Mouse (Mus musculus) left cerebral cortex, adult 2 months (tissue): ENCODE data around the gene Prpsap1. TPM values are rescaled to one million over a fixed set of nuclear protein-coding genes. Genes with fewer than 3 reads are reported as not detected.
"Not testable (repeated sequence)": the region's sequence is repeated elsewhere in the genome, so short reads cannot be mapped to it uniquely, and the experiment has no call there.

Source experiments
- DNase-seq, 2 experiments: peaks; one replicate each; pipeline ENCODE4 v3.0.0; 2021 to 2022; ENCODE audit warnings: low spot score in 2 of 2, mixed read lengths in 1 of 2; ENCODE audit errors: extremely low spot score in 1 of 2
- H3K27ac ChIP-seq: fragments of 200-600 bp; 2 replicates; pipeline ENCODE4 v1.8.1; 2022
- H3K4me3 ChIP-seq: fragments of 200-600 bp; 2 replicates; pipeline ENCODE4 v1.8.1; 2022
- CTCF ChIP-seq: fragments of 200-600 bp; IDR thresholded peaks from 2 replicates; pipeline ENCODE4 v1.8.1; 2022; ENCODE audit warnings: antibody characterized with exemption, mild to moderate bottlenecking, moderate library complexity
- intact Hi-C: fragments of 180-260 bp; cut with DNase I; formaldehyde crosslinking; loops from one replicate; pipeline ENCODE4 v1.15.1; 2025
- total RNA-seq, 2 experiments: library from RNA; stranded (reverse); gene quantifications; 2 replicates each; pipeline ENCODE4 v1.2.3; 2021

Gene Prpsap1
- total RNA-seq, 2 experiments from 2014 or later = 78.3 to 85.6 TPM

DNA sequence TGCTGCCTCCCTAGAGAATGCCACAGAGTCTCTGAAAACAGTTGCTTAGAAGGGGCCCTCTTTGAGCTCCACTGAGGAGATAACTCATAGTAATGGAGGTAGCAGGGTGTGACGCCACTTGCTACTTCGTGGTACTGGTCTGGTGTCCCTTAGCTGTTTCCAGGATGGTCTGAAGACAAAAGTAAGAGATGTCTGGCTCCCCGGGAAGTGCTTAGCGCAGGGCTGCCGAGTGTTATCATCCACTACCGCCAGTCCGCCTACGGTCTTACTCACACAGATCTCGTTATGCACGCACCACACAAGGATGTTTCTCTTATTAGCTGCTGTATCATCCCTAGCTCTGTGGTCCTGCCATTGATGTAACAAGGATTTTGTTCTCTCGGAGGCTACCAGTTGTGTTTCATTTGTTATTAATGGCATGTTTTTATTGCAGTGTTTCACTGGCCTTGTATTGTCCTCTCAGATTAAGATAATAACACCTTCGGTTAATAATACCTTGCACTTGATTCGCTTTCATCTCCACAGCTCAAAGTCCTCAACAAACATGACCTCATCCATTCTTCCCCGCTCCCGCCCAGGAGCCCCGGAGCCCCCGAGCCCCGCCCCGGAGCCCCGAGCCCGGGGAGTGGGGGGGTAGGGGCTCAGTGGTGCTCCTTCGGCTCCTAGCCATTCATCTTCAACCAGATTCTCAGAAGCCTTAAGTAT, 63.1 kb downstream of the Prpsap1 start:
- H3K4me3 ChIP-seq = no peak overlapping the region
- H3K27ac ChIP-seq = no peak overlapping the region
- TF ChIP-seq CTCF = no peak
- DNase-seq = no peak
- intact Hi-C loops = no loop called here

- TF ChIP-seq CTCF = no peak
- no peak for DNase-seq
- Histone ChIP-seq H3K4me3 (no peak overlapping the region), H3K27ac (no peak overlapping the region)
- intact Hi-C loops = no loop called here
Measured at GRCm38 (mm10) chr11:116429862-116430613, 64.0 kb downstream of the Prpsap1 start.

- TF ChIP-seq CTCF = no peak
- Histone ChIP-seq H3K27ac (no peak overlapping the region), H3K4me3 (no peak overlapping the region)
- intact Hi-C loops = no loop called here
- DNase-seq = no peak
Measured at GRCm38 (mm10) chr11:116428872-116429859, 64.8 kb downstream of the Prpsap1 start.

DNA sequence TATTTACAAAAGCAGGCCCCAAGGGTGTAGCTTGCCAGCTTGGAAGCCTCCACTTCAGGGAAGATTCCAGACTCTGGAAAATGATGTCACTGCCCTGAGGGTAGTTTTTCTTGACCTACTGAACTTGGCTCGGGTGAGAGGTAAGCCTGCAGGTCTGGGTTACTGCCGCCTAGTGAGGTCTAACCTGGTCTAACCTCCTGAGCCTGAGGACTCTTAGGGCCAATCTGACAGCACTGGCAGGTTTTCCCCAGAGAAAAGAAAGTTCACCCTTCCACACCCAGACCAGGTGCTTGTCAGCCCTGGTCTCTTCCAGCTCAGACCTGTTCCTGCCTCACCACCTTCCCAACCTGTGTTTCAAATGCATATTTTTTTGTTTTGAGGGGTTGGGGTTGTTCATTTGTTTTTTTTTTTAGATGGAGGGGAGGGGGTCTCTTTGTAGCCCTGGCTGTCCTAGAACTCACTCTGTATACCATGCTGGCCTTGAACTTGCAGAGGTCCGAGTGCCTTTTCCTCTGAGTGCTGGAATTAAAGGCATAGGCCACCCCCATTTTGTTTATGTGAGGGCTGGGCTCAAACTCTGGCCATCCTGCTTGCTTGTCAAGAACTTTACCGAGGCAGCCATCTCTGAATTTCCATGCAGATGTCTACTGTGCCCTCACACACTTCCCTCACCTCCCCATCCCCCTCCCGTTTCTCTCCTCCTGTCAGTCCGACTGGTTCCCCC, 67.0 kb downstream of the Prpsap1 start:
- intact Hi-C loops = no loop called here
- TF ChIP-seq CTCF = no peak
- Histone ChIP-seq H3K27ac (no peak overlapping the region), H3K4me3 (no peak overlapping the region)
- DNase-seq = no peak

GRCm38 (mm10) chr11:116426328-116426727, 67.7 kb downstream of the Prpsap1 start:
- intact Hi-C loops, H3K27ac ChIP-seq, DNase-seq, H3K4me3 ChIP-seq: not testable (repeated sequence)

DNA sequence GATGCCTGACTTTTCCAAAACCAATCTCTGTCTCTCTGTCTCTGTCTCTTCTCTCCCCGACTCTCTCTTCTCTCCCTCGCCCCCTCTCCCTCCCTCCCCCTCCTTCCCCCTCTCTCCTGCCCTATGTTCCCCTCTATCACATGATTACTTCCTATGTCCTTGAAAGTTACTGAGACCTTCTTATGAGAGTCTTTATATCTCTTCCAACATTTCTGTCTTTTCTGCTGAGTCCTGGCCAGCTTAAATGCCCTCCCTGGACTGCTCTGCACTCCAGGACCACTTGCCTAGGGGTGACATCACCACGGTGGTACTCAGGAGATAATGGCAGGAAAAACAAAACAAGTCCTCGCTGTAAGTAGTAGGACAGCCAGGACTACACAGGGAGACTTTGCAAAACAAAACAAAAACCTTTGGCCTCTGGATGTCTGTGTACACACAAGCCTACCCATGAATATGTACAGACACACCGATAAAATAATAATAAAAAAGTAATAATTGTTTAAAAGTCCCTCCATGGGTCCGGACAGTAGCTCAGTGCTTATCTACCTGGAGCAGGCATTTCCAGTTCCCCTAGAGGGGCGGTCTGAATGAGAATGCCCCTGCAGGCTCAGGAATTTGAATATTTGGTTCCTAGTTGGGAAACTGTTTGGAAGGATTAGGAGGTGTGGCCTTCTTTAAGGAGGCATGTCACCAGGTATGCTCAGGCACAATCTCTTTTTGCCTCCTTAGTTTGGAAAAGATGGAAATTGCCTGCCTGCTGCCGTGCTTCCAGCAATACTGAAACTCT, 69.2 kb downstream of the Prpsap1 start:
- Histone ChIP-seq H3K27ac (no peak overlapping the region), H3K4me3 (no peak overlapping the region)
- intact Hi-C loops = no loop called here
- no peak for TF ChIP-seq CTCF
- no peak for DNase-seq

DNA sequence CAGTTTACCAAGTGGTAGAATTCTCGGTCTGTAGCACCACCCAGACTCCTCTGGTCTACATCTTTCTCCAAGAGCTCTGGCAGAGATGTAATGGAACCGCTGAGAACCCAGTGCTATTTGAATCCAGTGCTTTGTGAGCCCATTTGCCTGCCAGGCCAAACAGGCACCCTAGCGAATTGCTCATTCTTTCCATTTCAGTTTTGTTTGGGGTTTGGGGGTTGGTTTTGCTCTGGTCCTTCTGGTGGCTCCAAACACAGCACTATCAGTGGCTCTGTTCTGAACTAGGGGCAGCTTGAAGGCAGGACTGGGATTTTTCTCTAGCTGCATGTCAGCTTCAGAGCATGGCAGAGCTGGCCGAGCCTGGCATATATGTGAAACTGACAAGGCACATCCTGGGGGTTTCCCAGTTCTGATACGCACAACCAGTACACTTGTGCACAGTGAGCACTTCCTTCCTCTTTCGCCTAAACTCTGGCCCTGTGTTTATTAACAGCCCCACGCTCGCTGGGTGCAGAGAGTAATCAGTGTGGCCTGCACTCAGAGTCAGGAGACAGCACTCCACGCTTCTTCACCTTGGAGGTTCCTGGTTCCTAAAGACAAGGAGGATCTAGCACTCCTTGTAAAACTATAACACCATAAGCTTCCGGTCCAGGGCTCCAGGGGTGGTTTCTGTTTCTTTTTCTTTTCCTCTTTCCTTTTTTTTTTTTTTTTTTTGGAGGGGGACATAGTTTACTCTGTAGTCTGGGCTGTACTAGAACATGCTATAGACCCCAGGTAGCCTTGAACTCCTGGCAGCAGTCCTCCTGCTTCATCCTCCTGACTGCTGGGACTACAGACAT, 70.0 kb downstream of the Prpsap1 start:
- H3K27ac ChIP-seq = no peak overlapping the region
- TF ChIP-seq CTCF = no peak
- H3K4me3 ChIP-seq = no peak overlapping the region
- intact Hi-C loops = no loop called here
- DNase-seq = no peak

DNA sequence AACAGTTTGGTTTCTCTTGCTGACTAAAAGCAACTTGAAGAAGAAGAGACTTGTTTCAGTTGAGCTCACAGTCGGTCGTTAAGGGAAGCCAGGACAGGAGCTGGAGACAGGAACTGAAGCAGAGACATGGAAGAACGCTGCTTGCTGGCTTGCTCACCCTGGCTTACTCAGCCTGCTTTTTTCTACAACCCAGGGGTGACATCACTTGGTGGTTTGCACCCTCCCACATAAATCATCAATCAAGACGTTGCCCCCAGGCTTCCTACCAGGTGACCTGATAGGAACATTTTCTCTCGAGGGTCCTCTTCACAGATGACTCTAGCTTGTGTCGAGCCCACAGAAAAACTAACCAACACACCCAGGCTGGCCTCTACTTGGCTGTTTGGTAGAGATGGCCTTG, 70.8 kb downstream of the Prpsap1 start:
- H3K4me3 ChIP-seq = no peak overlapping the region
- no peak for DNase-seq
- intact Hi-C loops = no loop called here
- TF ChIP-seq CTCF = no peak
- H3K27ac ChIP-seq = no peak overlapping the region

- no peak overlapping the region for H3K4me3 ChIP-seq
- no peak for DNase-seq
- TF ChIP-seq CTCF = no peak
- H3K27ac ChIP-seq = no peak overlapping the region
- intact Hi-C loops = no loop called here
Measured at GRCm38 (mm10) chr11:116422562-116422961, 71.4 kb downstream of the Prpsap1 start.

DNA sequence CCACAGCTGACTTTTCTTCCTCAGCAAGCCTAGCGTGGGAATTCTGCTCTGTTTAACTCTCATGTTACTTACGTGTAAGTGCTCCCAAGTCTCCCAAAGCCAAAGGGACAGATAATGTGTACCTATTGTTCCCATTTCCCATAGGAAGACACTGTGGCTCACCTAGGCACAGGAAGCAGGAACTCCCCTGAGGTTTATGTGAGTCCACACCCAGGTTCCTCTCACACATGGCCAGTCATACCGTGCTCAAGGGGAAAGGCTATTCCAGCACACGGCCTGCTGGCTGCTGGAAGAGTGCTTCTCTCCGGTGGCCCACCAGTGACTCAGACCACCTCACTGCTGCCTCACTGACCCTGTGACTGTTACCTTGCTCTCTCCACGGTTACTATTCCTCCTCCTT, 72.9 kb downstream of the Prpsap1 start:
- DNase-seq = no peak
- TF ChIP-seq CTCF = no peak

More for the DNA sequence above, 72.9 kb downstream of the Prpsap1 start:
- Histone ChIP-seq H3K27ac (no peak overlapping the region), H3K4me3 (no peak overlapping the region)
- intact Hi-C loops = no loop called here

Other genes starting within 250 kb of the Prpsap1 start
- gene Srp68, start 220.0 kb downstream of the Prpsap1 start, total RNA-seq = 10 to 100 TPM; 70.5 to 75.4 TPM
- not detected for gene Galr2, start 213.3 kb downstream of the Prpsap1 start, total RNA-seq
- gene Exoc7, start 187.0 kb downstream of the Prpsap1 start, total RNA-seq = 10 to 100 TPM; 89.8 to 98.5 TPM
- 1 to 10 TPM; 4.2 to 4.4 TPM for gene Foxj1, start 158.8 kb downstream of the Prpsap1 start, total RNA-seq
- 100 to 1,000 TPM; 256 to 285 TPM for gene Rnf157, start 81.2 kb downstream of the Prpsap1 start, total RNA-seq
- gene Ubald2, start 60.1 kb downstream of the Prpsap1 start, total RNA-seq = 10 to 100 TPM; 27.2 to 28.0 TPM
- gene Qrich2, start 28.0 kb downstream of the Prpsap1 start, total RNA-seq = under 1 TPM in 1 of 2 experiments, not detected in 1; 0.16 TPM
- gene Sphk1, start 36.7 kb upstream of the Prpsap1 start, total RNA-seq = 1 to 10 TPM; 6.1 to 6.8 TPM
- gene Ube2o, start 87.2 kb upstream of the Prpsap1 start, total RNA-seq = 100 to 1,000 TPM; 123 to 125 TPM
- gene Aanat, start 92.2 kb upstream of the Prpsap1 start, total RNA-seq = 1 to 10 TPM; 1.3 to 2.2 TPM
- gene Rhbdf2, start 132.8 kb upstream of the Prpsap1 start, total RNA-seq = 1 to 10 TPM; 1.9 to 2.0 TPM
- gene Prcd, start 159.3 kb upstream of the Prpsap1 start, total RNA-seq = 1 to 10 TPM; 5.4 to 5.8 TPM
- 10 to 100 TPM; 42.8 to 45.3 TPM for gene Cygb, start 160.1 kb upstream of the Prpsap1 start, total RNA-seq